Mouse (Mus musculus) telencephalon, adult 2 months (tissue): ENCODE results near the gene Lrrc17.
"Not testable (repeated sequence)": the region's sequence is repeated elsewhere in the genome, so short reads cannot be mapped to it uniquely, and the experiment has no call there.

Source experiments
- DNase-seq: peaks from one replicate; pipeline ENCODE4 v3.0.0-alpha.2; 2011; ENCODE audit warnings: low read depth, low spot score

Lrrc17 gene

DNA sequence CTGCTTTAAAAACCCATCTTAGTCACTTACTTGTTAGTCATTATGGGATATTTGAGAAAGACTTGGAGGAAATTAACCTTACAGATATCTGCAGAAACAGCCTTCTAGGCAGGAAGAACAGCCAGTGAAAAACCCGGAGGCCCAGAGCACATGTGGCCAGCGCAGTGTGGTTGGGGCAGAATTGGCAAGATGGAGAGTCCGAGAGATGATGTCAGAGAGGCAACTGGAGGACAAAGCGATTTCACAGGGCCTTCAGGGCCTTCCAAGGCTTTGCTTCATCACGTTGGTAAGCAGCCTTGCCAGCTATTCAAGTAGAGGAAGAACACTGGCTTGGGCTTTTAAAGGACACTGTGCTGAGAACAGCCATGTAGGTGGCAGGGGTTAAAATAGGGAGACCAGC lies 10.4 kb upstream of the Lrrc17 start:
- no peak for DNase-seq

DNA sequence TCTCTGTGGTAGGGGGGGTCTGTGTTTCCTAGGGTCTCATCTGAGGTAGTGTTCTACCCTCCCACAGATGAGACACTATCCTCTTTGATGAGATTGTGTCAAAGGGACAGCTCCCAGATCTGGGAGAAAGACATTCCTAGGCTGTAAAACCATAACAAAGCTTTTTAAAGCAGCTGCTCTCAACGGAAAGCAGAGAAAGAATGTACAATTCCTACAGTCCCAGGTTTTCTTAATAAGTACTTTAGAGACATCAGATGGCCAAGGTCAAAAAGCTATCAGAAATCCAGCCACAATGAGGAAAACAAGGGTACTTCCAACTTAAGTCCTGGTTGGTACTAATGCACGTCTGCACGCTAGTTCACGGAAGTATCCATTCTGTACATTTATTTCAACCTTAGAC lies 1.1 kb upstream of the Lrrc17 start:
- no peak for DNase-seq

DNA sequence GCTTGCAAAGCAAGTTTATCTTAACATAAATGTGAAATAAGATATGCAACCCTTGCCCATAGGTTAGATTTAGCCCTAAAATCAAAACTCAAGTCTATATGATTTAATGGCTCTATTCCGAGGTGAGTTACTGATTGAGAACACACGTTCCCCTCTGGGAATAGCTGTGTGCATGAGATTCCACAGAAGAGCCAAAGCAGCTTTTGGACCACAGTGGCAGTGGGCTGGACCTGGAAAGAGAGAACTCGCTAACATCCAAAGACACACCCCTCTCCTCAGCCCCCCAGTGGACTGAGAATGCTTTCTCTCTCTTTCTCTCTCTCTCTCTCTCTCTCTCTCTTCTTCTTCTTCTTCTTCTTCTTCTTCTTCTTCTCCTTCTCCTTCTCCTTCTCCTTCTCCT lies 1.5 kb downstream of the Lrrc17 start:
- no peak for DNase-seq

DNA sequence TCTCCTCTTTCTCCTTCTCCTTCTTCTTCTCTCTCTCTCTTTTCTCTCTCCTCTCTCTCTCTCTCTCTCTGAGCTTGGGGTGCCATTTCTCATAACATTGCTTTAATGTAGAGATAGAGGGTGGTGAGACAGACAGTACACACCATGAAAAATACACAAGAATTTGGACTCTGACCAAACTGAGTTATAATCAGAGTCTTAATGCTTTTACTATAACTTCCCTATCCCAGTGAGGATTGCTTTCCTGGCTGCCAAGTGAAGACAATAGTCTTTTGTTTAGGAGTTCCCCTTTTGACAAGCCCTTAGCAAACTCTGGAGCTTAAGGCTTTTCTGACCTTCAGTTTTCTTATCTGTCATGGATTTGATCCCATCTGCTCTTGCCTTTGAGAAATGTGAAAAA lies 1.9 kb downstream of the Lrrc17 start:
- no peak for DNase-seq

DNA sequence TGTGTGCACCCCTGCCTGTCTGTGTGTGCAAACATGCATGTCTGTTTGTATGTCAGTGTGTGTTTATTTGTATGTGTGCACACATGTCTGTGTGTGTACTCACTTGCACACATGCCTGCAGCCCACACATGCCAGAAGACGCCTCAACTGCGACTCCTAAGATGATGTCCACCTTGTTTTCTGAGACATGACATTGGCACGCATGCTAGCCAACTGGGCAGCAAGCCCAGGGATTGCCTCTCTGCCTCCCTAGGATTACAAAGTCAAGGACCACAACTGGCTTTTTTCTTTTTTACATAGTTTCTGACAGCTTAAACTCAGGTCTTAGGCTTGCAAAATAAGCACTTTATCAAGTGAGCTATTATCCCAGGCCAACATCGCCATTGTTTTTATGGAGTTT lies 2.4 kb downstream of the Lrrc17 start:
- no peak for DNase-seq

DNA sequence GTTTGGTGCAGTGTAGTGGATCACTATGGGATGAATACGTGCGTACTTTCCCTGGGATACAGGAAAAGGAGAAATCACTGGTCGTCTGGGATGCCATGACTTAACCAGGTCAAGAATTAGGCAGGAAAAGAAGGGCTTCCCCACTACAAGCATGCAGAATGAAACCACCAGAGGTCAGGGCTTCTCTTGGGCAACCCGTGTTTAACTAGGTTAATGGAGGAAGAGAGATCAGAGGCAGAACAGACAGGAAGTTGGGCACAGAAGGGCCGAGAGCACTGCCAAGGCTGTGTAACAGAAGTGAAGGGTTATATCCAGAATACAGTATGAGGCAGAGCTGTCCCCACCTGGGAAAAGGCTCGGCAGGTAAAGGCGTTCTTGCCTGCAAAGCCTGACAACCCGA lies 3.6 kb downstream of the Lrrc17 start:
- no peak for DNase-seq

DNA sequence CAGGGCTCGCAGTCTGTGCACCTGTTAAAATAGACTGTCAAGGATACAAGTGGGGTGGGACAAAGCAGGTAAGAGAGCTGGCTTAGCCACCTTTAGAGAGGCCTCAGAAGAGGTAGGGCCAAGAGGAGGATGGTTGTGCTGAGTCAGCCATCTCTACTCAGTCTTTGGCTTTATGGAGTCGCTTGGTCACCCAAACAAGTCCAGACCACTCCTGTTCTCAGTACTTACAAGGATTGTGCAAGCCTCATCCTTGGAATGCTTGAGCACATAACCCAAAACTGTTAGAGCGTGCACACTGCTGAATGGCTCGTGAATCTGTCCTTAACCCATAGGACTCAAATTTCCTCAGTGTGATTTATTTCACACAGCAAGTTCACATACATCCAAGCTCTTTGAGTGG lies 10.3 kb downstream of the Lrrc17 start:
- no peak for DNase-seq

DNA sequence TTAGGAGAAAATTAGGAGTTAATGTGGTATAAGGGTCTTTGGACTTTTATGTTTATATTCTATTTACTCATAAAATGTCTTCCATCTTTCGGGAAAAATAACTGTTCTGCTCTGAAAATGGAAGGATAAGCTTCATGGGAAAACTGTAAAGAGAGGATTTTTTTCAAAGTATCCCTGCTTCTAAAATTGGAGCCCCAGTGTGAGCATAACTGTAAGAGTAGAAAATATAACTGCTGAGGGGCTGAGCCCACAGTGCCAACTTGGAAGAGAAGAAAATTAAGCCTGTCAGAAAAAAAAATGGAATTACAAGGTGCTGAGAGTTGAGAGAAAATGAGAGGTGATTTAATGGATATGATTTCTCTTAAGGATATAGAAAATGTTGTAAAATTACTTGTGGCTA lies 11.4 kb downstream of the Lrrc17 start:
- peak; percentile 41 for DNase-seq

DNA sequence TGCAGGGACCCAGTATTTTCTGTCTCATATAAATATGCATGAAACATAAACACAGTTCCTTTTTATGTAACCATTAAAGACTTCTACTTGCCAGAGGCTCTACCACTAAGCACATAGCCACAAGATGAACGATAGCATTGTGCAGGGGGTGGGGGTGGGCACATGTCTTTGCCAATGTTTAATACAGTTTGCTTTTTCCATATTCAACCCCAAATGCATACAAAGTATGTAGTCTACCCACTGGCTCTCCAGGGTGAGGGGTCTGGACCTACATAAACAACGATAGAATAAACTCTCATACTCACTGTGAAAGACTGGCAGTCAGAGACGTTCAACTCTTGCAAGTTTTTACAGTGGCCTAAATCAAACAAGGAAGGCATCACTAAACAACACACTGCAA lies 13.1 kb downstream of the Lrrc17 start:
- no peak for DNase-seq

DNA sequence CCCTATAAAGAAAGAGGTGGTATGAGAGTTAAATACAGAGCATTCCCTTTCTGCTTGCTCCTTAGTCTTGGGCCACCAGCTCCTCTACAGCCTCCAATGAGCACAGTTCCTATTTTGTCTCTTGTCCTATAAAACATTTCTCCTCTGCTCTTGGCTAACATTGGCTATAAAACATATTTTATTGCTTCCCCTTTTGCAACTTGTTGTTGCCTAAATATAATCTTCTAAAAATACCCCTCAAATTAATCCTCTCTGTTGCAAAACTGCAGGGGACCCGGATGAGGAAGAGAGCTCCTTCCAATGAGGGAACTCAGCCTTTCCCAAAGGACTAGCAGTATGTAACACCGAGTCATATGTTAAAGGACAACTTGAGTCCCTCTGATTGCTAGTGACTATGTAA lies 20.6 kb downstream of the Lrrc17 start:
- DNase-seq = no peak

DNA sequence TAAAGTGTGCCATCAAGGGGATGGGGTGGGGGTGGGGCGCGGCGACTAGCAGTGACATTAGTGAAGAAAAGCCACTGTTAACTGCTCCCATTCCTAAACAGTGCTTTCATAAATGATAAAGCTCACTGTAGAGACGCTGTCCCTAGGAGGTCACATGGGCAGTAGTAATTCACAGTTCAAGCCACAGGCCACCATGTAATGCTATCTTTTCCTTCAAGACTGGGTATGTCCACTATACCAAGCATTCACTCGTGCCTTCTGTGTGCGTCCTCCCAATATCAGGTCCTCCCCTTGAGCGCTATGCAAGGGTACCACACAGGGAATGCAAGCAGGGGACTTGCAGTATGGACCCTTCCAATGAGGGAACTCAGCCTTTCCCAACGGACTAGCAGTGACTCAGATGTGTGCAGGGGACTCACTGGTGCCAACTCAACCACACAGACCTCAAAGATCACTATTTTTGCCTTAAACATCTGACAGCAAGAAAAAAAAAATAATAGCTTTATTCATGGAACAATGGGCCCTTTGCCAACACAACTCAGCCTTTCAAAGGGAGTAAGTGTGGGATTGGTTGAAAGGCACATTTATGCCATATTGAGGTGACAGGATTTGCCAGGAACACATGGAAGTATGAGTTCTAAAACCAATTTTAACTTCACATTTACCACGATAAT lies 22.2 kb downstream of the Lrrc17 start:
- DNase-seq = peak; percentile 66

DNA sequence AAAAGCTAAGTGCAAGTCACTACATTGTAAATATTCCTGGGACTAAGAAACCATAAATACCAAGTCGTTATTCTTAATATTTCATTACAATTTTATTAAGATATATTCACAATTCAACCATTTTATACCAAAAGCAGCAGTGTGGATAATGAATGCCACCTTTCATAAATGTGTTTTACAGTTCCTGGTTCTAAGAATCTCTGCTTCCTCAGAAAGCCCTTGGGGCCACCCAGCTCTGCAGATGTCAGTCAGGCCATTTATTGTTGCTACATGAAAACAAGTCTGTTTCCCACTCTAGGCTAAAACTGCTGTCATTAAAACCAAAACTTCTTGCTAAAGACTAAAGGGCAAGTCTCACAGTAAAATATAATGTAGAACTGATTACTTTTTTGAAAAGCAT lies 24.4 kb downstream of the Lrrc17 start:
- no peak for DNase-seq

DNA sequence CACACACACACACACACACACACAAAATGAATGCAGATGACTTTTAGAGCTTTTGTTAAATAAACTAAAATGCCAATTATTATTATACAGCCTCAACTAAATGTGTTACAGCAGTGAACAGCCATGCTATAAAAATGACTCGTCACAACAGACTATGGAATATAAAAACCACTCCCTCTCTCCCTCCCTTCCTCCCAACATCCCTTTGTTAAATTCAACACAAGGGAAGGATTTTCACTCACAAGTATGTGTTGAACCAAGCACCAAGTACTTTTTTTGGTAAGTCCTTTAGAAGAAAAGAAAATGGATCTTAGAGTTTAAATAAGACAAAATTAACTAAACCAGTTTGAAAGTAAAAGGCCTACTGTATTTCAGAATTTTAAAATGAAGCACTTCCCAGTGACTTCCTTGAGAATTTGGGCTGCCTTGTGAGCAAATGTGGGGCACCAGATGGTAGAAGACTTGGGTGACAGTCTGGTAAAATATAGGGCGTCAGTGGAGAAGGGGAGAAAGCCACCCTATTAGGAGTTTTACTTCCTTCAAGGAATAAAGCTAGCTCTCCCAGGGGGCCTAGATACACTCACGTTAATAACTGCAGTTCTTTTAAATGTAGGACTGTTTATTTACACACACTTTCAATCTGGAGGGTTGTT lies 29.5 kb downstream of the Lrrc17 start:
- no peak for DNase-seq

DNA sequence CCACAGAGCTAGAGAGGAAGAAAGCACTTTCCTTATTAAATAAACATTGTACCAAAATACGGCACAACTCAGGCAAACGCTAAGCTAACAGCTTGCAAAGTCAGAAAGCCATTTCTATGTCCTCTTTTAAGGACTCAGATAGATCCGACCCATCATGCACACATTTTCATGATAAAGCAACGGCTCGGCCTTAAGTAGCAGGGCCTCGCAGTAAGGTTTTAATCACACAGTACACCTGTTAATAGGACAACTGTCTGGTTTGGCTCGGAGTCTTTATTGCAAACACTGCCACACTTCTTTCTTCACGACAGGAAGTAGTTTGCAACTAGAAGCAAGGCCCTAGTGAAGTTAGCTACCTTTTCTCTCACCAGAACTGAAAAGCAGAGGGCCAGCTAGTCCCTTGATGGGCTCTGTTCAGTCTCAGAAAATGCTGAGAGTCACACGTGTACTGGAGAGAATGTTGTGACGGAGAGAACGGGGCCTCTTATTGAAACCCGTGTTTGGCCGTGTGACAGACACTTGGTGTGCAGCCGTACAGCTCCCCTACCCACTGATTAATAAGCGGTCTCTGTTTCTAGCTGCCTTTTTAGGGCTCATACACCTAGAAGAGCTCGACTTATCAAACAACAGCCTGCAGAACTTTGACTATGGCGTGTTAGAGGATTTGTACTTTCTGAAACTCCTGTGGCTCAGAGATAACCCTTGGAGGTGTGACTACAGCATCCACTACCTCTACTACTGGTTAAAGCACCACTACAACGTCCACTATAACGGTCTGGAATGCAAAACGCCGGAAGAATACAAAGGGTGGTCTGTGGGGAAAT lies 31.2 kb downstream of the Lrrc17 start:
- DNase-seq = no peak

DNA sequence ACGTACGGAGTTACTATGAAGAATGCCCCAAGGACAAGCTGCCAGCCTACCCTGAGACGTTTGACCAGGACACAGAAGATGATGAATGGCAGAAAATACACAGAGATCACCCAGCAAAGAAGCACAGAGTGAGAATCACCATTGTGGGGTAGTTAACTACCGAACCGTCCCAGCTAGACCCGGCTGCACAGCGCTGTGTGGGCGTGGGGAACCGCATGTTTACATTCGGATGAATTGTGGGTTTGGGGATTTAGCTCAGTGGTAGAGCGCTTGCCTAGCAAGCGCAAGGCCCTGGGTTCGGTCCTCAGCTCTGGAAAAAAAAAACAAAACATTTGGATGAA lies 31.8 kb downstream of the Lrrc17 start:
- no peak for DNase-seq

DNA sequence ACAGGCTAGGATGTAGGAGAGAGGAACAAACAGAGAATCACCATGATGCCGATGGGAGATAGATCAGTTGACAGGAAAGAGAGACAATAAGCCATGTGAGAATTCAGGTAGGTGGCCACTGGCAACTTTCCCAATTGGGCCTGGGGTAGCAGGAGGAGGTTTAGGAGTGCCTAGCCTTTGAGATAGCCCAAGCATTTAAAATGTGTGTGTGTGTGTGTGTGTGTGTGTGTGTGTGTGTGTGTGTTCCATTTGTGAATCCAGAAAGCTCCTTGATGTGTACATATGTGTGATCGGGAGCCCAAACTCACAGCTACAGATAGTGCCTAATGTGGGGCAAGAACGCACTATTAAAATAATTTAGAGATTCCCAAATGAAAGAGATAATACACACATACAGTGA lies 34.8 kb downstream of the Lrrc17 start:
- no peak for DNase-seq

DNA sequence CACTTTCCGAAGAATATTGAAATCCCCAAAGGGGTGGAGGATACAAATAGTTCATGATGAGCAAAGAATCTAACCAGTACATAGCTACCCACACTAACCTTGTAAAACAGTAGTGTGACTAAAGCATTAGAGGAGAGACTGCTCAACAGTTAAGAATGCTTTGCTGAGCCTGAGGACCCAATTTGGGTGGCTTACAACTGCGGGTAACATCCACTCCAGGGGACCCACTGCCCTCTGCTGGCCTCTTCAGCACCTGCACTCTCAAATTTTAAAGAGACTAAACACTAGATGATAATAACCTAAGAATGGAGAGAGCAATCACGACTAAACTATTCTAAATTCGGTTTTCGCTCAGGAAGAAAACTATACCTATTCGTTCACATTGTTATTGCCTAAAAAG lies 43.4 kb downstream of the Lrrc17 start:
- no peak for DNase-seq

DNA sequence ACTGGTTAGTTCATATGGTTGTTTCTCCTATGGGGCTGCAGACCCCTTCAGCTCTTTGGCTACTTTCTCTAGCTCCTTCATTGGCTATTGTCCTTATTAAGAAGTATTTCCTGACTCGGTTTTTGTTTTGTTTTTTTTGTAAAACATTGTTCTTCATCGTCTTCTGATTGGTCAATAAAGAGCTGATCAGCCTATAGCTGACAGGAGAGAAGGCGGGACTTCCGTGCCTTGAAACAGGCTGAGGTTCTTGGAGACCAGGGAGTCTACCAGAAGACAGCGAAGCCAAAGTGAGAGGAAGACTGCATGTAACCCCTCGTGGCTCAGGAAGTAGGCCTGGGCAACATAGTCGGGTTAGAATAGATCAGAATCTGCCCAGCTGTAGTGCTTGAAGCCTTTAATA lies 44.3 kb downstream of the Lrrc17 start:
- no peak for DNase-seq

DNA sequence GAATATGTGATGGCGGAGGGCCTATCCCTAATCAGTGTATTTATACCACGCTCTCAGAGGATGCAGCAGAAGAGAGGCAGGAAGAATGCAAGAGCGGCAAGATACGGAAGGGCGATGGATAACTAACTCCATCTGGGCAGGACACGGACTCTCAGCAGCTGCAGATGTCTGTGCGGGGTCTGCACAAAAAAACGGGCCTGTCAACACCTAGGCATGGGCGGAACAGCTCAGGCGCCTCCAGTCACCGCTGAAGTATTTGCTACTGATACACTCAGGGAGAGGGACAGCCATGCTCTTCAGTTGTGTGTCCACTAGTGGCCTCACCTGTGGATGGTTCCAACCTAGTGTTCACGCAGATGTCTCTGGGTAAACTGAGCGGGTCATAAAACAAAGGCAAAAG lies 44.9 kb downstream of the Lrrc17 start:
- DNase-seq = no peak

DNA sequence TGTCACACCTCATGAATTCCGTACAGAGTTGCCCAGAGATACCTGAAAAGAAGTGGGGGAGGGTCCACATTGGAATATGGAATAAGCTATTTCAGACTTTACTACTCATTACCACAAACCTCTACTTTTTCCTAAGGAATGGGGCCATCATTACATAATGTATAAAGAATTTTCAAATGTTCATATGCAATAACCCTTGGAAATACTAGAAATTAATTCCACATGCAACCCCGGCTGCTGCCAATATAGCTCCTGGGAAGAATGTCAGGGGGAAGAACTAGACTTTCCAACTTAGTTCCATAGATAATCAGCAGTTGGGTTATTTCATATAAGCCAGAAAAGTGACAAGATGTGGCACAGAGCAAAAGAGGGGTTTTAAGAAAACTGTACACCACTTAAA lies 48.7 kb downstream of the Lrrc17 start:
- no peak for DNase-seq

DNA sequence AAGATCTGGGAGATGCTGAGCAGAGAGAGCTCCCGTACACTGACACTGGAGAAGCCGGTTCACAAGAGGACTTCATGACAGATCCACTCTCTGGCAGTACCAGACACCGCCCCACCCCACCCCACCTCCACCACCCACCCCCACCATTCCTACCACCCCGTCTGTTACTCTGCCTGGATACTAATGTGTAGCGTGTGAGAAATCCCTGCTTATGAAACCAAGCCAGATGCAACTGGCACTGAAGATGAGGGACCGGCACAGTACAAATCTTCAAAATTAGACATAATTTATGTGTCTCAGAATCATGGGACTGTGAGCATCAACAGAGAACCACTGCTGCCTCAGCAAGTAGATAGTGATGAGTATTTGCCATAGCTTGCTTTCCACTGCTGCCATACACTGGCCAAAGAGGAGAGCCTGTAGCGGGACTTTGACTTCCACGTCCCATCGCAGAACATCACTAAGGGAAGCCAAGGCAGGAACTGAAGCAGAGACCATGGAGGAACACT lies 49.9 kb downstream of the Lrrc17 start:
- DNase-seq = no peak

DNA sequence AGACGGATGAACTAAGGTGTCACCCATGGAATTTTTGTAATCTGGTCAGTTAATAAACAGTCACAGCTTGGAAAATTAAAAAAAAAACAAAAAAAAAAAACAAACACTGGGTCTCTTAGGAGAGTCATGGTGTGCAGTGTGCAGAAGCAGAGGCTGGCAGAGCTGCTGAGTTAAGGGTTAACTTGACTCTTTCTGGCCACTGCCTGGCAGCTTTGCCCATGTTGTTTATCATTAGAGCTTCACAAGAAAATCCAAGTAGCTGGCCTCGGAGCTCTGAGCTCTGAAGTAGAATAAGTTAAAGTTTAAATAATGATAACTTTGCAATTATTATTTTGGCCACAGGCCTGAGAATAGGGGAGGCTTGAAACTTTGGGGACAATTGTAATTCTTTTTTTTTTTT lies 56.2 kb downstream of the Lrrc17 start:
- not testable (repeated sequence) for DNase-seq

DNA sequence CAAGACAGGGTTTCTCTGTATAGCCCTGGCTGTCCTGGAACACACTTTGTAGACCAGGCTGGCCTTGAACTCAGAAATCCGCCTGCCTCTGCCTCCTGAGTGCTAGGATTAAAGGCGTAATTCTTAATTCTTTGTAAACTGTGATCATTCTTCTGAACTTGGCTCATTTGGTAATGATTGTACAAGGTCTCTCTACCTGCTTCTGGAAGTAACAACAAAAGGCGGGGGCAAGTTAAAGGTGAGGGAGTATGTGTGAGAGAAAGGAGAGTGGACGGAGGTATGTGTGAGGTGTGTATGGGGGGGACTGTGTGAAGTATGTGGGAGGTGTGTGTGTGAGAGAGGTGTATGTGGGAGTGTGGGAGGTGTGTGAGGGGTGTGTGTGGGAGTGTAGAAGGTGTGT lies 56.6 kb downstream of the Lrrc17 start:
- no peak for DNase-seq
